Mouse (Mus musculus): ENCODE measurements around the gene Slc25a10. TPM values are rescaled to one million over a fixed set of nuclear protein-coding genes. Genes with fewer than 3 reads are reported as not detected.

Slc25a10 gene
- polyA plus RNA-seq, 1 experiment from 2014 or later: 73.8 TPM

Other genes with a start within 250 kb of the Slc25a10 start
- 2,589 and 2,717 TPM in 2 replicates for gene Actg1, start 143.3 kb upstream of the Slc25a10 start, polyA plus RNA-seq (2015; fragmentation: Nextera tagmentation; extraction: Ambion mirVana)
- gene Fscn2, start 130.3 kb upstream of the Slc25a10 start, polyA plus RNA-seq (2015; fragmentation: Nextera tagmentation; extraction: Ambion mirVana): 0.64 and 0.83 TPM in 2 replicates
- gene Faap100, start 113.1 kb upstream of the Slc25a10 start, polyA plus RNA-seq (2015; fragmentation: Nextera tagmentation; extraction: Ambion mirVana): 36.7 and 41.4 TPM in 2 replicates
- gene Nploc4, start 54.1 kb upstream of the Slc25a10 start, polyA plus RNA-seq (2015; fragmentation: Nextera tagmentation; extraction: Ambion mirVana): 25.9 and 28.2 TPM in 2 replicates
- gene Tspan10, start 49.2 kb upstream of the Slc25a10 start, polyA plus RNA-seq (2015; fragmentation: Nextera tagmentation; extraction: Ambion mirVana): not detected in 2 replicates
- 0.21 TPM in 1 of 2 replicates, not detected in the other for gene Pde6g, start 38.3 kb upstream of the Slc25a10 start, polyA plus RNA-seq (2015; fragmentation: Nextera tagmentation; extraction: Ambion mirVana)
- 13.2 and 14.8 TPM in 2 replicates for gene Oxld1, start 33.8 kb upstream of the Slc25a10 start, polyA plus RNA-seq (2015; fragmentation: Nextera tagmentation; extraction: Ambion mirVana)
- 34.8 and 38.1 TPM in 2 replicates for gene Ccdc137, start 33.7 kb upstream of the Slc25a10 start, polyA plus RNA-seq (2015; fragmentation: Nextera tagmentation; extraction: Ambion mirVana)
- gene Arl16, start 24.2 kb upstream of the Slc25a10 start, polyA plus RNA-seq (2015; fragmentation: Nextera tagmentation; extraction: Ambion mirVana): 40.3 and 44.8 TPM in 2 replicates
- gene Mrpl12, start 7.2 kb upstream of the Slc25a10 start, polyA plus RNA-seq (2015; fragmentation: Nextera tagmentation; extraction: Ambion mirVana): 113 and 117 TPM in 2 replicates
- gene Gcgr, start 38.9 kb downstream of the Slc25a10 start, polyA plus RNA-seq (2015; fragmentation: Nextera tagmentation; extraction: Ambion mirVana): 1.4 and 1.7 TPM in 2 replicates
- gene Mcrip1, start 57.9 kb downstream of the Slc25a10 start, polyA plus RNA-seq (2015; fragmentation: Nextera tagmentation; extraction: Ambion mirVana): 184 and 200 TPM in 2 replicates
- 0.95 and 2.6 TPM in 2 replicates for gene Ppp1r27, start 59.3 kb downstream of the Slc25a10 start, polyA plus RNA-seq (2015; fragmentation: Nextera tagmentation; extraction: Ambion mirVana)
- gene P4hb, start 81.4 kb downstream of the Slc25a10 start, polyA plus RNA-seq (2015; fragmentation: Nextera tagmentation; extraction: Ambion mirVana): 829 and 841 TPM in 2 replicates
- 654 and 680 TPM in 2 replicates for gene Arhgdia, start 89.8 kb downstream of the Slc25a10 start, polyA plus RNA-seq (2015; fragmentation: Nextera tagmentation; extraction: Ambion mirVana)
- 82.6 and 266 TPM in 2 replicates for gene Alyref, start 106.5 kb downstream of the Slc25a10 start, polyA plus RNA-seq (2015; fragmentation: Nextera tagmentation; extraction: Ambion mirVana)
- 215 and 224 TPM in 2 replicates for gene Anapc11, start 106.6 kb downstream of the Slc25a10 start, polyA plus RNA-seq (2015; fragmentation: Nextera tagmentation; extraction: Ambion mirVana)
- 1.5 and 1.6 TPM in 2 replicates for gene Npb, start 116.6 kb downstream of the Slc25a10 start, polyA plus RNA-seq (2015; fragmentation: Nextera tagmentation; extraction: Ambion mirVana)
- gene Pcyt2, start 126.1 kb downstream of the Slc25a10 start, polyA plus RNA-seq (2015; fragmentation: Nextera tagmentation; extraction: Ambion mirVana): 104 and 117 TPM in 2 replicates
- gene Sirt7, start 133.4 kb downstream of the Slc25a10 start, polyA plus RNA-seq (2015; fragmentation: Nextera tagmentation; extraction: Ambion mirVana): 31.8 and 32.5 TPM in 2 replicates
- 13.2 and 15.0 TPM in 2 replicates for gene Mafg, start 141.8 kb downstream of the Slc25a10 start, polyA plus RNA-seq (2015; fragmentation: Nextera tagmentation; extraction: Ambion mirVana)
- gene Pycr1, start 151.9 kb downstream of the Slc25a10 start, polyA plus RNA-seq (2015; fragmentation: Nextera tagmentation; extraction: Ambion mirVana): 22.4 and 23.4 TPM in 2 replicates
- gene Myadml2, start 156.3 kb downstream of the Slc25a10 start, polyA plus RNA-seq (2015; fragmentation: Nextera tagmentation; extraction: Ambion mirVana): 0.97 and 1.1 TPM in 2 replicates
- 3.2 and 4.0 TPM in 2 replicates for gene Notum, start 169.3 kb downstream of the Slc25a10 start, polyA plus RNA-seq (2015; fragmentation: Nextera tagmentation; extraction: Ambion mirVana)
- 127 and 133 TPM in 2 replicates for gene Aspscr1, start 181.1 kb downstream of the Slc25a10 start, polyA plus RNA-seq (2015; fragmentation: Nextera tagmentation; extraction: Ambion mirVana)
- gene Cenpx, start 221.9 kb downstream of the Slc25a10 start, polyA plus RNA-seq (2015; fragmentation: Nextera tagmentation; extraction: Ambion mirVana): 156 and 170 TPM in 2 replicates
- 58.2 and 63.9 TPM in 2 replicates for gene Lrrc45, start 222.1 kb downstream of the Slc25a10 start, polyA plus RNA-seq (2015; fragmentation: Nextera tagmentation; extraction: Ambion mirVana)
- gene Rac3, start 229.6 kb downstream of the Slc25a10 start, polyA plus RNA-seq (2015; fragmentation: Nextera tagmentation; extraction: Ambion mirVana): 53.5 and 54.2 TPM in 2 replicates
- gene Dcxr, start 235.4 kb downstream of the Slc25a10 start, polyA plus RNA-seq (2015; fragmentation: Nextera tagmentation; extraction: Ambion mirVana): 69.5 and 92.2 TPM in 2 replicates
- 194 and 348 TPM in 2 replicates for gene Cbr2, start 240.3 kb downstream of the Slc25a10 start, polyA plus RNA-seq (2015; fragmentation: Nextera tagmentation; extraction: Ambion mirVana)

Data from lung, embryonic 16.5 days (tissue).